Mouse (Mus musculus) midbrain, embryonic 13.5 days (tissue): Measurements from ENCODE around the gene Hnrnpa0. TPM values are rescaled to one million over a fixed set of nuclear protein-coding genes. Genes with fewer than 3 reads are reported as not detected.

Experiments
- ATAC-seq: fragments of 200-750 bp; cut with Nextera tagmentation; 2 replicates; pipeline ENCODE4 v1.8.0; 2017; ENCODE audit warnings: mild to moderate bottlenecking, moderate TSS enrichment, moderate library complexity
- H3K27ac ChIP-seq: fragments of 300-500 bp; sonication (generic); 2 replicates; pipeline ENCODE4 v1.5.1; 2015; ENCODE audit warnings: inconsistent platforms, mild to moderate bottlenecking, moderate library complexity
- H3K27me3 ChIP-seq: fragments of 300-500 bp; sonication (generic); 2 replicates; pipeline ENCODE4 v1.6.1; 2015; ENCODE audit warnings: mild to moderate bottlenecking, inconsistent platforms
- H3K36me3 ChIP-seq: fragments of 300-500 bp; sonication (generic); 2 replicates; pipeline ENCODE4 v1.6.1; 2015; ENCODE audit warnings: mild to moderate bottlenecking, inconsistent platforms
- H3K4me1 ChIP-seq: fragments of 300-500 bp; sonication (generic); replicated peaks from 2 replicates; pipeline ENCODE4 v1.6.1; 2015; ENCODE audit warnings: inconsistent platforms
- H3K4me2 ChIP-seq: fragments of 300-500 bp; sonication (generic); replicated peaks from 2 replicates; pipeline ENCODE4 v1.6.1; 2015; ENCODE audit warnings: moderate library complexity, mild to moderate bottlenecking, inconsistent platforms
- H3K4me3 ChIP-seq: fragments of 300-500 bp; sonication (generic); replicated peaks from 2 replicates; pipeline ENCODE4 v1.5.1; 2015; ENCODE audit warnings: mild to moderate bottlenecking, inconsistent platforms
- H3K9ac ChIP-seq: fragments of 300-500 bp; sonication (generic); replicated peaks from 2 replicates; pipeline ENCODE4 v1.6.1; 2015; ENCODE audit warnings: mild to moderate bottlenecking, inconsistent platforms
- H3K9me3 ChIP-seq: fragments of 300-500 bp; sonication (generic); 2 replicates; pipeline ENCODE4 v1.6.1; 2016; ENCODE audit warnings: mild to moderate bottlenecking, inconsistent platforms
- WGBS: fragments of 180-500 bp; shearing (Covaris S2); methylation state at CpG from one replicate; pipeline ENCODE4 v1.1.7; 2015; 5-methylcytosine and 5-hydroxymethylcytosine counted together
- polyA plus RNA-seq: library from polyadenylated mRNA; unstranded; fragments of >200 nt; fragmentation: Nextera tagmentation; extraction: Ambion mirVana; gene quantifications from 2 replicates; pipeline ENCODE4 v1.2.1, GENCODE M21; 2015

Gene Hnrnpa0
- polyA plus RNA-seq, 1 experiment from 2014 or later: 65.8 TPM

GRCm38 (mm10) chr13:58090643-58091042 is 37.7 kb downstream of the Hnrnpa0 start:
- 7% methylated on average over 8 of the region's 8 CpGs for WGBS
- Histone ChIP-seq H3K4me3 (0 out of 2 replicates have a peak overlapping the region, but pooled peaks have one; percentile 7), H3K27ac (peak overlapping the region; percentile 67), H3K9ac (no peak overlapping the region), H3K4me2 (peak overlapping the region; percentile 38), H3K36me3 (no peaks in the 10 kb centered on the region), H3K4me1 (peaks cover 22% of the 10 kb centered on the region), H3K9me3 (no peaks in the 10 kb centered on the region), H3K27me3 (no peaks in the 10 kb centered on the region)
- peak; percentile 95 for ATAC-seq

GRCm38 (mm10) chr13:58084396-58084795 is 44.0 kb downstream of the Hnrnpa0 start:
- Histone ChIP-seq H3K9ac (no peak overlapping the region), H3K4me1 (no peaks in the 10 kb centered on the region), H3K27ac (no peak overlapping the region), H3K4me2 (no peak overlapping the region), H3K4me3 (no peak overlapping the region), H3K9me3 (no peaks in the 10 kb centered on the region), H3K36me3 (peaks cover 15% of the 10 kb centered on the region), H3K27me3 (no peaks in the 10 kb centered on the region)
- no peak for ATAC-seq
- WGBS: 96% methylated on average over 5 of the region's 5 CpGs

GRCm38 (mm10) chr13:58083521-58083920 is 44.8 kb downstream of the Hnrnpa0 start:
- Histone ChIP-seq H3K4me1 (no peaks in the 10 kb centered on the region), H3K36me3 (peaks cover 15% of the 10 kb centered on the region), H3K9me3 (no peaks in the 10 kb centered on the region), H3K27me3 (no peaks in the 10 kb centered on the region), H3K9ac (no peak overlapping the region), H3K4me3 (no peak overlapping the region), H3K27ac (no peak overlapping the region), H3K4me2 (no peak overlapping the region)
- ATAC-seq: no peak
- WGBS: 84% methylated on average over 11 of the region's 11 CpGs

- 79% methylated on average over 5 of the region's 5 CpGs for WGBS
- H3K4me2 ChIP-seq: no peak overlapping the region
- H3K27me3 ChIP-seq: no peaks in the 10 kb centered on the region
- no peak overlapping the region for H3K4me3 ChIP-seq
- H3K36me3 ChIP-seq: peaks cover 15% of the 10 kb centered on the region
- H3K9me3 ChIP-seq: no peaks in the 10 kb centered on the region
- ATAC-seq: no peak
- H3K9ac ChIP-seq: no peak overlapping the region
- no peak overlapping the region for H3K27ac ChIP-seq
- no peaks in the 10 kb centered on the region for H3K4me1 ChIP-seq
These were observed 45.3 kb downstream of the Hnrnpa0 start for GRCm38 (mm10) chr13:58083048-58083447.

- H3K4me3 ChIP-seq: no peak overlapping the region
- no peak overlapping the region for H3K4me2 ChIP-seq
- H3K9me3 ChIP-seq: no peaks in the 10 kb centered on the region
- WGBS: 88% methylated on average over 5 of the region's 5 CpGs
- ATAC-seq: no peak
- no peak overlapping the region for H3K27ac ChIP-seq
- no peaks in the 10 kb centered on the region for H3K27me3 ChIP-seq
- H3K9ac ChIP-seq: no peak overlapping the region
- no peaks in the 10 kb centered on the region for H3K4me1 ChIP-seq
- peaks cover 4% of the 10 kb centered on the region for H3K36me3 ChIP-seq
These were observed 50.0 kb downstream of the Hnrnpa0 start for GRCm38 (mm10) chr13:58078361-58078760.

Other genes starting within 250 kb of the Hnrnpa0 start
- gene Spock1, start 220.2 kb downstream of the Hnrnpa0 start, polyA plus RNA-seq: 45.1 and 50.4 TPM in 2 replicates
- 8.9 and 9.6 TPM in 2 replicates for gene Klhl3, start 15.0 kb downstream of the Hnrnpa0 start, polyA plus RNA-seq
- gene Idnk, start 29.1 kb upstream of the Hnrnpa0 start, polyA plus RNA-seq: 70.3 and 77.4 TPM in 2 replicates
- 116 and 132 TPM in 2 replicates for gene Ubqln1, start 87.1 kb upstream of the Hnrnpa0 start, polyA plus RNA-seq
- gene Gkap1, start 147.1 kb upstream of the Hnrnpa0 start, polyA plus RNA-seq: 26.1 and 27.7 TPM in 2 replicates
- 1.2 and 1.4 TPM in 2 replicates for gene Kif27, start 230.6 kb upstream of the Hnrnpa0 start, polyA plus RNA-seq